Mouse (Mus musculus) kidney, embryonic 15.5 days (tissue): ENCODE data around the gene Lpin2. TPM values are rescaled to one million over a fixed set of nuclear protein-coding genes. Genes with fewer than 3 reads are reported as not detected.

Experiments
- ATAC-seq: fragments of 200-750 bp; cut with Nextera tagmentation; replicated peaks from 2 replicates; pipeline ENCODE4 v1.8.0; 2017; ENCODE audit warnings: moderate TSS enrichment; ENCODE audit not compliant: low FRiP score
- H3K27ac ChIP-seq: fragments of 300-500 bp; sonication (generic); 2 replicates; pipeline ENCODE4 v1.5.1; 2015; ENCODE audit warnings: mild to moderate bottlenecking, inconsistent platforms
- H3K27me3 ChIP-seq: fragments of 300-500 bp; sonication (generic); 2 replicates; pipeline ENCODE4 v1.6.1; 2015; ENCODE audit warnings: inconsistent platforms
- H3K36me3 ChIP-seq: fragments of 300-500 bp; sonication (generic); 2 replicates; pipeline ENCODE4 v1.6.1; 2015; ENCODE audit warnings: inconsistent platforms
- H3K4me1 ChIP-seq: fragments of 300-500 bp; sonication (generic); 2 replicates; pipeline ENCODE4 v1.6.1; 2015; ENCODE audit warnings: inconsistent platforms
- H3K4me2 ChIP-seq: fragments of 300-500 bp; sonication (generic); 2 replicates; pipeline ENCODE4 v1.6.1; 2015; ENCODE audit warnings: moderate library complexity, mild to moderate bottlenecking, inconsistent platforms
- H3K4me3 ChIP-seq: fragments of 300-500 bp; sonication (generic); replicated peaks from 2 replicates; pipeline ENCODE4 v1.5.1; 2015; ENCODE audit warnings: mild to moderate bottlenecking, inconsistent platforms
- H3K9ac ChIP-seq: fragments of 300-500 bp; sonication (generic); 2 replicates; pipeline ENCODE4 v1.6.1; 2015; ENCODE audit warnings: mild to moderate bottlenecking, inconsistent platforms
- H3K9me3 ChIP-seq: fragments of 300-500 bp; sonication (generic); replicated peaks from 2 replicates; pipeline ENCODE4 v1.6.1; 2016; ENCODE audit warnings: inconsistent platforms
- WGBS: fragments of 180-500 bp; shearing (Covaris S2); methylation state at CpG from one replicate; pipeline ENCODE4 v1.1.7; 2015; ENCODE audit warnings: mixed read lengths; 5-methylcytosine and 5-hydroxymethylcytosine counted together
- polyA plus RNA-seq: library from polyadenylated mRNA; unstranded; fragments of >200 nt; fragmentation: Nextera tagmentation; extraction: Ambion mirVana; gene quantifications from 2 replicates; pipeline ENCODE4 v1.2.1, GENCODE M21; 2015

The Lpin2 gene
- polyA plus RNA-seq, result 70.7 and 75.3 TPM in 2 replicates

DNA sequence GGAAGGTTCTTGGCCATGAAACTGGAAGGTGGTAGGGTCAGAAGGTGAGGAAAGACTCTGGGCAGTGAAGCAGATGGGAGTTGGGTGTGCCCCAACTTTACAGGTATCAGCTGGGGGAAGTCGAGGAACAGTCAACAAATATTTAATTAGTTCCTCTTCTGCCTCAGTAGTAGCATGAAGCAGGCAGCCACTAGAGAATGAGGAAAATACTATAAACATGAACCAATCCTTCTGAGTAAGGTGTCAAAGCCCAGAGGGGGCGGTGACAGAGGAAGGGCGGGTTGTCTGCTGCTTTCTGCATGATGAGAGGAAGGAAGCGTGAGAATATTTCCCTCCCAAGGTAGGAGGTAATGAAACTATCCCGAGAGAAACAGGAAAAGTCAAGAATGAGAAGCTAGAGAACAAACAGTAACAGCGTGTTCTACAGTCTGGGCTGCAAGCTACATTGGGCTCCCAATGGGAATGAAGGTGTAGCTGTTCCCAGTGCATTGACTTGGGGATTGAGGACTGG lies at the start of gene Lpin2:
Lpin2 (plus strand) TSS at position 350 of the 511 bp plus-strand sequence.
- ATAC-seq, result no peak
- H3K4me3 ChIP-seq, result peak within 1 kb of the TSS; percentile 94
- H3K4me2 ChIP-seq, result peak within 1 kb of the TSS; percentile 87
- H3K4me1 ChIP-seq, result peaks cover 57% of the 10 kb centered on the region
- no peaks in the 10 kb centered on the region for H3K9me3 ChIP-seq
- H3K27me3 ChIP-seq, result no peaks in the 10 kb centered on the region
- peak within 1 kb of the TSS; percentile 97 for H3K9ac ChIP-seq
- no peaks in the 10 kb centered on the region for H3K36me3 ChIP-seq
- peak within 1 kb of the TSS; percentile 96 for H3K27ac ChIP-seq
- 12% methylated on average over 6 of the region's 6 CpGs for WGBS

DNA sequence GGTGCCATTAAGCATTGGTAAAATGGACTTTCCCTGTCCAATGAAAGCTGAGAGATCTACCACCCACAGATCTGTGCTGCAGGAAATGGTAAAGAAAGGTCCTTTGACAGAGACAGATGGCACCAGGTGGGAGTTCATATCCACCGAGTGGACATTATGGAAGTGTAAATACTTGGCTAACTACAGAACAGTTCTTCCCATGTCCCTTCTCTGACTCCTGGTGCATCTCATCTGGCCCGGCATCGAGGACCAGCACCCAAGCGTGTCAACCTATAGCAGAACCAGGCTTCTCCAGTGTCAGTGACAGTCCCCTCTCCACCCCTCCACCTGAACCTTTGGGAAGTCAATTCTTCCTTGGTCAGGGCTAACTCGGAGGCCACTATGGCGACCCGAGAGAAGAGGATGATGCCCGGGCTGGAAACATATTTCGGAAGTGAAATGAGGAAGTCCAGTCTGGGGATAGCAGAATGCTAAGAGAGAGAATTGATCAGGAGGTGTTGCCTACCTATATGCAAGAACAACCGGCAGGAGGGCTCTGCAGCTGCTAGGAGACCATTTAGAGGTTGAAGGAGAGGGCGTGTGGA lies 49.4 kb upstream of the Lpin2 start:
- no peak overlapping the region for H3K27ac ChIP-seq
- ATAC-seq, result no peak
- peaks cover 50% of the 10 kb centered on the region for H3K4me1 ChIP-seq
- H3K36me3 ChIP-seq, result no peaks in the 10 kb centered on the region
- no peaks in the 10 kb centered on the region for H3K9me3 ChIP-seq
- H3K4me3 ChIP-seq, result no peak overlapping the region
- H3K9ac ChIP-seq, result no peak overlapping the region
- no peak overlapping the region for H3K4me2 ChIP-seq
- no peaks in the 10 kb centered on the region for H3K27me3 ChIP-seq
- WGBS, result 64% methylated on average over 11 of the region's 11 CpGs

DNA sequence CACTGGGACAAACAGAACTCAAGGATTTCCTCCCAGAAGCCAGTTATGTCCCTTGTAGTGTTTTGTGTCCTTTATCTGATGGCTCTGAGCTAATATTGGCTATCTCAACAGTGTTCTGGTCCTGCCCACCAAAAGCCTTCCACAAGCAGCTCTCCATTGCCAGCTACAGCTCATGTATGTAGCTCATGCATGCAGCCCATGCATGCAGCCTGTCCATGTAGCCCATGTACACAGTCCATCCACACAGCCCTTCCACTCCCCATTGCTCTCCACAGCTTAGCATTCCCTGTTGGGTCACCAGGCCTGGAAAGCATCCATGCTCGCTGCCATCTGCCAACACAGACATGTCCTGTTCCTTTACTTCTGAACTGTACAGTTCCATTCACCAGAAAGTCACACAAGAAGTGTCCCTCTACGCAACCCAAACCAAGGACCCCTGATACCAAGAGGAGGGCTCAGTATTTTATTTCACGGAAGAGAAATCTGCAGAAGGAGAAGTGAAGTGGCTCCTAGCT lies 47.9 kb upstream of the Lpin2 start:
- Histone ChIP-seq H3K27ac (peak overlapping the region; percentile 33; the same call in 1 of the 2 replicates), H3K4me1 (peaks cover 40% of the 10 kb centered on the region), H3K9me3 (no peaks in the 10 kb centered on the region), H3K4me2 (no peak overlapping the region), H3K4me3 (no peak overlapping the region), H3K9ac (no peak overlapping the region), H3K36me3 (no peaks in the 10 kb centered on the region), H3K27me3 (no peaks in the 10 kb centered on the region)
- 84% methylated on average over 3 of the region's 3 CpGs for WGBS
- no peak for ATAC-seq

DNA sequence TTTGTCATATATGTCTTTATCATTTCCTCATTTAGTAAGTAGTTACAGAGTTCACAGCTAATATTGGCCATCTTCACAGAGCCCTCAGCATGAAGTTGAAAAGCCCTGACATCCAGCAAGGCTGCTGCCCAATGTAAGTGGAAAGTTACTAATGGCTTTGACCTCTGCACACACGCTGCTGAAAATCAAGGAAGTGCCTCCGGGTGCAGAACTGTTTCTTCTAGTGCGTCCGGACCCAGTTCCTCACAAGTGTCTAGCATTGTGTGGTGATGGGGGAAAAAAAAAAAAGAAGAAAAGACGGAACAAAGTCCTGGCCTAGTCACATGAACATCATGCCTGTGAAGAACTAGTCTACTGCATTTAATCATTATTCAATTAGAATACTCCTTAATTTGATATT lies 47.3 kb upstream of the Lpin2 start:
- no peaks in the 10 kb centered on the region for H3K9me3 ChIP-seq
- H3K4me1 ChIP-seq, result peaks cover 34% of the 10 kb centered on the region
- no peak overlapping the region for H3K4me3 ChIP-seq
- H3K27me3 ChIP-seq, result no peaks in the 10 kb centered on the region
- no peaks in the 10 kb centered on the region for H3K36me3 ChIP-seq
- H3K4me2 ChIP-seq, result no peak overlapping the region
- no peak for ATAC-seq
- peak overlapping the region; percentile 33; the same call in 1 of the 2 replicates for H3K27ac ChIP-seq
- 19% methylated on average over 5 of the region's 5 CpGs for WGBS
- no peak overlapping the region for H3K9ac ChIP-seq

DNA sequence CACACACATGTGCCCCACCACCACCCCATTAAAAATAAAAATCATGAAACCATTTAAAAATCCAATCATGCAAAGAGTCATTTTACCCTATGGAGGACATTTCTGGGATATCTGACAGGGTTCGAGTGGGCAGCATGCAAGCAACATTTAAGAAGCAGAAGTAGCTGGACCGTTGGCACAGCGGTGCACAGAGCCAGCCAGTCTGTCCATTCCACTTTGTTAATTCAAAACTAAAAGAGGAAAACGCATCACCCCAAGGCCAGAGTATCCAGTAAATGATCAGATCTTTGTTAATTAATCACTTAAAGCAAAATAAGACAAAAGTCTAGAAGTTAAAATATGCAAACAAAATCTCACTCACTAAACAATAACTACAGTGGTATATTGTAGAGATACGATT lies 46.5 kb upstream of the Lpin2 start:
- H3K4me3 ChIP-seq, result no peak overlapping the region
- 73% methylated on average over 5 of the region's 5 CpGs for WGBS

DNA sequence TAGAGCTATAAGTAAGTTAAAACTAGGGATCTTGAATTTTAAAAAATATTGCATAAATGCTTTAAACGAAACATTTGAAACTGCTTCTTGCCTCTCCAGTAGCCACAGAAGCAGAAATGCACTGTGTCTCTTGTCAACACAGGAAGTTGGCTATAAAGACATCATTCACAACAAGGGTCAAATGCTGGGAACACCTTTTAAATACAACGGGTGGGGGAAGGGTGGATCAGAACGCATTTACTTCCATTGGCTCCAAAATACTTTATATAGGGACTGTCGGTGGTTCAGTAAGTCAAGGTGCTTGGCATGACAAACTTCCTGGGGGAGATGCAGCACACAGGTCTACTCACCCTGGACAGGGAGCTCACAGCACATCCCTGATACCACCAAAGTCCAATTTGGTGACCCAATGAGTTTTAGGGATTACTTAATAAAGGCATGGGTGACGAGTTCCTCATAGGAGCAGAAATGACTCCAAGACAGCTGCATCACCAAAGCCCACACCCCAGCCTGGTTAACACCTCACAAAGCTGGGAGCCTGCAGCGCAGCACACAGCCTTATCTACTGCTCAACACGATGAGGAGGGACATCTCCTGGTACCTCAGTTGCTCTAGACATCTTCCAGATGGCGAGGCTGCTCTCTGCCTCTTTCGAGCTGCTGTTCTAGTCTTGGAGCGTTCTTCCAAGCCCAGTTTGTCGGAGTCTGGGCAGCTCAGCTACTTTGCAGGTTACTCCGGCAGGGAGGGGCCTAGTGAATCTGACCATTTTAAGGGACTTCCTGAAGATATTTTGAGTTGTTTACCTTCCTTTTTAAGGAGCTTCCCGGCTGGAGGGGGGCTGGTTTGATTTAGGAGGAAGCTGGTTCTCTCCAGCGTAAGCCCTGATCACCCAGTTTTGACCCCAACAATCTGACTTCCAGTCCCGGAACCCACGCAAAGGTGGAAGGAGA lies 45.7 kb upstream of the Lpin2 start:
- 47% methylated on average over 16 of the region's 16 CpGs for WGBS

More for the DNA sequence above, 46.5 kb upstream of the Lpin2 start:
- H3K4me2 ChIP-seq, result no peak overlapping the region
- peaks cover 26% of the 10 kb centered on the region for H3K4me1 ChIP-seq
- ATAC-seq, result no peak
- peak overlapping the region; percentile 68 for H3K27ac ChIP-seq
- no peaks in the 10 kb centered on the region for H3K9me3 ChIP-seq
- no peaks in the 10 kb centered on the region for H3K27me3 ChIP-seq
- H3K36me3 ChIP-seq, result no peaks in the 10 kb centered on the region
- H3K9ac ChIP-seq, result no peak overlapping the region

DNA sequence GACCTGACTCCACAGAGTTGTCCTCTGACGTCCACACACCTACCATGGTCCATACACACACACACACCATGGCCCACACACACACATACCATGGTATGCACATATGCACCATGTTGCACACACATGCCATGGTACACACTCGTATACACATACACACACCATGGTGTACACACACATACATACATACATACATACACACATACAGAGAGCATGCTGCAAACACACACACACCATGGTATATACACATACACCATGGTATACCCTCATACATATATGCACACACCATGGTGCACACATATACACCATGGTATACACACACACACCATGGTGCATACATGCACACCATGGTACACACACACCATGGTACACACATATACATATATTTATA lies 45.0 kb upstream of the Lpin2 start:
- Histone ChIP-seq H3K9ac (no peak overlapping the region), H3K36me3 (no peaks in the 10 kb centered on the region), H3K4me1 (peaks cover 26% of the 10 kb centered on the region), H3K27ac (peak overlapping the region; percentile 68; the same call in 1 of the 2 replicates), H3K27me3 (no peaks in the 10 kb centered on the region), H3K4me3 (no peak overlapping the region), H3K4me2 (no peak overlapping the region), H3K9me3 (no peaks in the 10 kb centered on the region)
- 72% methylated on average over 2 of the region's 2 CpGs for WGBS
- ATAC-seq, result 0 out of 2 replicates have a peak, but pooled peaks have one; percentile 16

More for the DNA sequence above, 45.7 kb upstream of the Lpin2 start:
- Histone ChIP-seq H3K4me1 (peaks cover 26% of the 10 kb centered on the region), H3K27ac (peak overlapping the region; percentile 68), H3K27me3 (no peaks in the 10 kb centered on the region), H3K4me3 (no peak overlapping the region), H3K9ac (no peak overlapping the region), H3K36me3 (no peaks in the 10 kb centered on the region), H3K4me2 (peak overlapping the region; percentile 14; the same call in 1 of the 2 replicates), H3K9me3 (no peaks in the 10 kb centered on the region)
- no peak for ATAC-seq

DNA sequence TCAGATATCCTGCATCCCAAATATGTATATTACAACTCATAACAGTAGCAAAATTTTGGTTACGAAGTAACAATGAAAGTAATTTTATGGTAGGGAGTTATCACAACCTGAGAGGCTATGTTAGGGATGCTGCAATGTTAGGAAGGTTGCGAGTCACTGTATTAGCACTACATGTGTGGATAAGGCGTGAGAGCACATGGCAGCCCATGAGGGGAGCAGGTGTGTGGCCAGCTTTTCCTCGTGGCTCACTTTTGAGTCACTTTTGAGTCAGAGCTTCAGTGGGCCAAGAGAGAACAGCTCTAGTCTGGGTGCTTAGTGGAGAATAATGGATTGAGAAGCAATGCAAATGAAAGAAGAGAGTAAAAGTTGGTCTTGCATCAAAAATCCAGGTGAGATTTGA lies 40.3 kb upstream of the Lpin2 start:
- Histone ChIP-seq H3K4me1 (peaks cover 2% of the 10 kb centered on the region), H3K4me2 (no peak overlapping the region), H3K27ac (no peak overlapping the region), H3K27me3 (no peaks in the 10 kb centered on the region), H3K9me3 (no peaks in the 10 kb centered on the region), H3K4me3 (no peak overlapping the region), H3K36me3 (no peaks in the 10 kb centered on the region), H3K9ac (no peak overlapping the region)
- ATAC-seq, result no peak
- WGBS, result 82% methylated on average over 4 of the region's 4 CpGs

DNA sequence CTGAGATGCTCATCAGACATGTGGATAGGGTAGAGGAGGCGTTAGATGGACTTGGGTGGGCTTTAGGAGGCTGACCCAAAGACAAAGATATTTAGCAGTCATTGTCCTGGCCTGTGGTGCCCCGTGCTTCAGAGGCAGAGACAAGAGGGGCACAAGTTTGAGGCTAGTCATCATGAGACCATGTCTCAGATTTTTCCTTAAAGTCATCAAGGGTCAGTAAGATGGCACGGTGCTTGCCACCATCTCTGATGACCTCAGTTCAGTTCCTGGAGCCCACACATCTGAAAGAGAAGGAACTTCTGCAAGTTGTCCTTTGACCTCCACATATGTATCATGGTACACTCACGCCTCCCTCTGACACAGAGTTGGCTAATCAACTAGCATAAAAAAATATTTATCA lies 39.2 kb upstream of the Lpin2 start:
- no peak overlapping the region for H3K4me3 ChIP-seq
- H3K4me2 ChIP-seq, result no peak overlapping the region
- H3K9ac ChIP-seq, result no peak overlapping the region
- H3K27me3 ChIP-seq, result no peaks in the 10 kb centered on the region
- H3K27ac ChIP-seq, result no peak overlapping the region
- no peaks in the 10 kb centered on the region; the same call in 1 of the 2 replicates for H3K4me1 ChIP-seq
- H3K9me3 ChIP-seq, result no peaks in the 10 kb centered on the region
- 73% methylated on average over 4 of the region's 4 CpGs for WGBS
- H3K36me3 ChIP-seq, result no peaks in the 10 kb centered on the region
- no peak for ATAC-seq

DNA sequence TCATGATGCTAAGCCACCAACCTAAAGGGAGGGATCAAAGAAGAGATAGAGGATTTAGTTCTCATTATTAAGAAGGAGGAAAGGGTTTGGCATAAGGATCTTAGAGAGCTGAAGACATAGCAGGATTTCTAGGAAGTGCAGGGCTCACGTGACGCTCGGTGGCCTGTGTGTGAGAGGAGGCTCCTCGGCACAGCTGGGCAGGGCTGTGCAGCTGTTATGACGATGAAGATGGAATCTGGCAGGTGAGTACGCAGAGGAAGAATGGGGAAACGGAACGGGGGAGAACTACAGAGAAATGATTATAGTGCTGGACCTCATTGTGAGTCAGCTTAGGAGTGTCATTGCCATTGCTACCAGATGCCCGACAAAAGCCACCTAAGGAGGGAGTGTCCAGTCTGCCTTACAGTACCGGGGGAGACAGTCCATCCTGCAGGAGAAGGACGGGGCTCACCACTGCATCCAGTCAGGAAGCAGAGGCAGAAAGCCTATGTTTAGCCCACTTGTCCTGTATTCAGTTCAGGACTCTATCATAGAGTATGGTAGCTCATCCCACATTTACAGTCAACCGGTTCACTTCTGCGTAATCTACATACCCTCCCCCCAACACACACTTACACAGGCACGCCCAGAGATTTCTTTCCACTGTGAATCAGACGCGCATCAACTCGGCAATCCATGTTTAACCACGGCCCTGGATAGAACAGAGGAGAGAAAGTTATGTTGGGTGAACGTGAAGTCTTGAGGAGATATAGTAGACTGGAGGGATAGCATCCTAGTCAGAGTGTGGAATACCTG lies 37.8 kb upstream of the Lpin2 start:
- H3K4me3 ChIP-seq, result no peak overlapping the region
- 0 out of 2 replicates have a peak, but pooled peaks cover 4% of the 10 kb centered on the region for H3K9me3 ChIP-seq
- no peaks in the 10 kb centered on the region for H3K27me3 ChIP-seq
- H3K9ac ChIP-seq, result no peak overlapping the region
- no peak overlapping the region for H3K27ac ChIP-seq
- 85% methylated on average over 19 of the region's 19 CpGs for WGBS
- H3K36me3 ChIP-seq, result no peaks in the 10 kb centered on the region
- no peaks in the 10 kb centered on the region; the same call in 1 of the 2 replicates for H3K4me1 ChIP-seq
- no peak for ATAC-seq
- H3K4me2 ChIP-seq, result no peak overlapping the region

DNA sequence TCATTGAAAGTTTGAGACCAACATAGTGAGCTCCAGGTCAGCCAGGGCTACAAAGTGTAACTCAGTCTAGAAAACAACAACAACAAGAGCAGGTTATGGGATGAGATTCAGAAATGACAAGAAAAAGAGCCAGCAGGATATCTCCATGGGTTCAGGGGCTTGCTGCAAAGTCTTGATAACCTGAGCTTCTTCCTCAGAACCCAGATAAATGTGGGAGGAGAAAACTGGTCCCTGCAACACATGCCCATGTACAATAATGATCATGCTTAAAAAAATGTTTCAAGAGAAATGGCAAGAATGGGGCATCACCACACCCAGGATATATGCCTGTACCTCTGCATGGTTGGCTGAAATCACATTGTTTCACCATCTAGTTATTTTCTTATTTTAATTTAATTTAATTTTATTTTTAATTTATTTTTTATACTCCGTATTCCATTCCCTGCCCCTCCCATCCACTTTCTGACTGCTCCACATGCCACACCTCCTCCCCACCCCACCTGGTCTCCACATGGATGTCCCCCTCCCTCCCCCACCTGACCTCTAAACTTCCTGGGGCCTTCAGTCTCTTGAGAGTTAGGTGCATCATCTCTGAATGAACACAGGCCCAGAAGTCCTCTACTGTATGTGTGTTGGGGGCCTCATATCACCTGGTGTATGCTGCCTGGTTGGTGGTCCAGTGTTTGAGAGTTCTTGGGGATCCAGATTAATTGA lies 37.0 kb upstream of the Lpin2 start:
- Histone ChIP-seq H3K4me1 (no peaks in the 10 kb centered on the region; the same call in 1 of the 2 replicates), H3K4me3 (no peak overlapping the region), H3K9ac (no peak overlapping the region), H3K27me3 (no peaks in the 10 kb centered on the region), H3K4me2 (no peak overlapping the region), H3K9me3 (0 out of 2 replicates have a peak, but pooled peaks cover 4% of the 10 kb centered on the region), H3K36me3 (no peaks in the 10 kb centered on the region), H3K27ac (no peak overlapping the region)
- ATAC-seq, result no peak
- WGBS, result 100% methylated on average over 1 of the region's 1 CpGs
